Mouse (Mus musculus): Measurements from ENCODE around the gene Arhgef3.

DNA sequence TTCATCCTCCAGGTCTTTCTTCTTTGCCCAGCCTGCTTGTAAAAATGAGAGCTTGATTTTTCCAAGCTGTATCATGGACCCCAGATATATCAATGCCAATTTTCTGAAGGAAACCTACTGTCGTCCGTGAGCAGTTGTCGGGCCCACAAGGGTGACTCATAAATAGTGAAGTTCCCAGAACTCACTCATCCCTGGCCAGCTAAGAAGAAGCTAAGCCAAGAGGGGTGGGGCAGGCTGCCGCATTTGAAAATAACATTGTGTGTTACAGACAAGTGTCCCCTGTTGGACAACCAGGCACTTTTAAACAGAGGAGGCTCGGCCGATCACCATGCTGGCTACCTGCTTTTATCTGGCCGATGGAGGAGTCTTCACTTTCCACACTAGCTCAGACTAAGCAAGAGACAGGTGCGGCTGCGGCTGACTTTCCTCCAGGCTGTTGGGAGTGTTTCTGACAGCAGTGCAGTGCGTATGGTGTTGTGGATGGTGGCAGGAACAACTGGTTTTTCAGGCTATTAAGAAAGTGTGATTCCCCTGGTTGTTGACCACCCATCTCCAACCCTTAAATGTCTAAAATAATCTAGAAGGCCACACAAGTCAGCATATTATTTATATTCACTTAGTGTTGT, 58.6 kb downstream of the Arhgef3 start:
- TF ChIP-seq CTCF (IDR thresholded peaks at IDR 0.05; ENCODE audit: low read depth, low read length) (no peak), POLR2A (IDR thresholded peaks at IDR 0.05; ENCODE audit: insufficient read depth, low read length) (no peak)
